Mouse (Mus musculus) intestine, postnatal 0 days (tissue): Measurements from ENCODE around the gene Asic3. TPM values are rescaled to one million over a fixed set of nuclear protein-coding genes. Genes with fewer than 3 reads are reported as not detected.

Source experiments
- ATAC-seq: fragments of 200-750 bp; cut with Nextera tagmentation; 2 replicates; pipeline ENCODE4 v1.8.0; 2017; ENCODE audit warnings: mild to moderate bottlenecking, moderate TSS enrichment, moderate library complexity
- H3K27ac ChIP-seq: fragments of 300-500 bp; sonication (generic); 2 replicates; pipeline ENCODE4 v1.5.1; 2014; ENCODE audit warnings: mild to moderate bottlenecking, low read depth, low read length, moderate library complexity
- H3K27me3 ChIP-seq: fragments of 300-500 bp; sonication (generic); replicated peaks from 2 replicates; pipeline ENCODE4 v1.6.1; 2014; ENCODE audit warnings: low read length, mixed read lengths; ENCODE audit not compliant: control insufficient read depth, insufficient read depth
- H3K36me3 ChIP-seq: fragments of 300-500 bp; sonication (generic); 2 replicates; pipeline ENCODE4 v1.6.1; 2014; ENCODE audit warnings: mild to moderate bottlenecking, moderate library complexity; ENCODE audit not compliant: control insufficient read depth, insufficient read depth
- H3K4me1 ChIP-seq: fragments of 300-500 bp; sonication (generic); replicated peaks from 2 replicates; pipeline ENCODE4 v1.6.1; 2014; ENCODE audit warnings: antibody characterized with exemption, low read length, mixed read lengths; ENCODE audit not compliant: control insufficient read depth, insufficient read depth
- H3K4me2 ChIP-seq: fragments of 300-500 bp; sonication (generic); replicated peaks from 2 replicates; pipeline ENCODE4 v1.6.1; 2014; ENCODE audit warnings: low read depth, mild to moderate bottlenecking, moderate library complexity
- H3K4me3 ChIP-seq: fragments of 300-500 bp; sonication (generic); 2 replicates; pipeline ENCODE4 v1.5.1; 2014; ENCODE audit warnings: low read depth, low read length
- H3K9ac ChIP-seq: fragments of 300-500 bp; sonication (generic); 2 replicates; pipeline ENCODE4 v1.6.1; 2014; ENCODE audit warnings: mild to moderate bottlenecking, low read depth, low read length
- H3K9me3 ChIP-seq: fragments of 300-500 bp; sonication (generic); 2 replicates; pipeline ENCODE4 v1.6.1; 2016; ENCODE audit warnings: mixed run types; ENCODE audit not compliant: control insufficient read depth
- CTCF ChIP-seq: sonication (generic); IDR thresholded peaks from 2 replicates; pipeline ENCODE4 v1.5.1; 2016; ENCODE audit warnings: low read depth, mild to moderate bottlenecking, control low read depth, antibody characterized with exemption, moderate library complexity
- WGBS: fragments of 180-500 bp; shearing (Covaris S2); extraction: QIAGEN DNeasy Blood & Tissue Kit; methylation state at CpG from one replicate; pipeline ENCODE4 v1.1.7; 2014; 5-methylcytosine and 5-hydroxymethylcytosine counted together
- polyA plus RNA-seq: library from polyadenylated mRNA; unstranded; fragments of >200 nt; fragmentation: Nextera tagmentation; extraction: Ambion mirVana; gene quantifications from 2 replicates; pipeline ENCODE4 v1.2.1, GENCODE M21; 2015

Gene Asic3
- polyA plus RNA-seq: 0.08 and 0.17 TPM in 2 replicates

GRCm38 (mm10) chr5:24413042-24413693 is at the start of gene Asic3:
Gene Asic3 (plus strand): TSS chr5:24413392.
- H3K27me3 ChIP-seq: no peaks in the 10 kb centered on the region
- H3K27ac ChIP-seq: no peak within 1 kb of the TSS
- peak within 1 kb of the TSS; percentile 45; the same call in 1 of the 2 replicates for H3K4me2 ChIP-seq
- peak within 1 kb of the TSS; percentile 17; the same call in 1 of the 2 replicates for H3K9ac ChIP-seq
- TF ChIP-seq CTCF: no peak
- H3K4me3 ChIP-seq: no peak within 1 kb of the TSS
- H3K9me3 ChIP-seq: no peaks in the 10 kb centered on the region
- peaks cover 10% of the 10 kb centered on the region; the same call in 1 of the 2 replicates for H3K36me3 ChIP-seq
- H3K4me1 ChIP-seq: no peaks in the 10 kb centered on the region
- peak; percentile 38; the same call in 1 of the 2 replicates for ATAC-seq
- 25% methylated on average over 11 of the region's 11 CpGs for WGBS

- no peak for TF ChIP-seq CTCF
- no peaks in the 10 kb centered on the region for H3K27me3 ChIP-seq
- 60% methylated on average over 2 of the region's 2 CpGs for WGBS
Observed at GRCm38 (mm10) chr5:24363467-24363866, 49.7 kb upstream of the Asic3 start.

GRCm38 (mm10) chr5:24364061-24364460 is 49.1 kb upstream of the Asic3 start:
- Histone ChIP-seq H3K36me3 (no peaks in the 10 kb centered on the region), H3K27ac (no peak overlapping the region), H3K4me2 (no peak overlapping the region), H3K9me3 (no peaks in the 10 kb centered on the region), H3K9ac (no peak overlapping the region), H3K4me3 (no peak overlapping the region), H3K27me3 (no peaks in the 10 kb centered on the region), H3K4me1 (no peaks in the 10 kb centered on the region)
- ATAC-seq: no peak
- no peak for TF ChIP-seq CTCF
- 55% methylated on average over 3 of the region's 3 CpGs for WGBS

More at GRCm38 (mm10) chr5:24363467-24363866, 49.7 kb upstream of the Asic3 start:
- H3K9me3 ChIP-seq: no peaks in the 10 kb centered on the region
- no peaks in the 10 kb centered on the region for H3K4me1 ChIP-seq
- H3K4me2 ChIP-seq: no peak overlapping the region
- H3K4me3 ChIP-seq: no peak overlapping the region
- no peak overlapping the region for H3K27ac ChIP-seq
- no peak overlapping the region for H3K9ac ChIP-seq
- H3K36me3 ChIP-seq: no peaks in the 10 kb centered on the region
- no peak for ATAC-seq

- H3K36me3 ChIP-seq: no peaks in the 10 kb centered on the region
- no peaks in the 10 kb centered on the region for H3K27me3 ChIP-seq
- no peak for ATAC-seq
- no peak within 1 kb of the TSS for H3K9ac ChIP-seq
- H3K4me3 ChIP-seq: no peak within 1 kb of the TSS
- peak within 1 kb of the TSS; percentile 21 for H3K4me2 ChIP-seq
- H3K27ac ChIP-seq: no peak within 1 kb of the TSS
- no peaks in the 10 kb centered on the region for H3K9me3 ChIP-seq
- TF ChIP-seq CTCF: no peak
- no peaks in the 10 kb centered on the region for H3K4me1 ChIP-seq
- WGBS: 53% methylated on average over 12 of the region's 12 CpGs
Observed at GRCm38 (mm10) chr5:24364508-24364907, 48.7 kb upstream of the Asic3 start, which contains the start of gene Nos3. Gene Nos3 (plus strand): TSS chr5:24364810.

- no peak for TF ChIP-seq CTCF
- no peak overlapping the region for H3K27ac ChIP-seq
- peak overlapping the region; percentile 21; the same call in 1 of the 2 replicates for H3K4me2 ChIP-seq
- no peaks in the 10 kb centered on the region for H3K27me3 ChIP-seq
- 82% methylated on average over 10 of the region's 10 CpGs for WGBS
- no peak overlapping the region for H3K9ac ChIP-seq
- ATAC-seq: no peak
- H3K9me3 ChIP-seq: no peaks in the 10 kb centered on the region
- H3K36me3 ChIP-seq: no peaks in the 10 kb centered on the region
- no peak overlapping the region for H3K4me3 ChIP-seq
- H3K4me1 ChIP-seq: no peaks in the 10 kb centered on the region
Observed at GRCm38 (mm10) chr5:24364963-24365362, 48.2 kb upstream of the Asic3 start.

- no peaks in the 10 kb centered on the region for H3K36me3 ChIP-seq
- ATAC-seq: no peak
- no peaks in the 10 kb centered on the region for H3K4me1 ChIP-seq
- H3K9me3 ChIP-seq: no peaks in the 10 kb centered on the region
- no peaks in the 10 kb centered on the region for H3K27me3 ChIP-seq
- H3K4me2 ChIP-seq: peak overlapping the region; percentile 21; the same call in 1 of the 2 replicates
- H3K9ac ChIP-seq: no peak overlapping the region
- H3K4me3 ChIP-seq: no peak overlapping the region
- 43% methylated on average over 5 of the region's 5 CpGs for WGBS
- no peak for TF ChIP-seq CTCF
- H3K27ac ChIP-seq: no peak overlapping the region
Observed at GRCm38 (mm10) chr5:24365528-24365927, 47.7 kb upstream of the Asic3 start.
